Mouse (Mus musculus): ENCODE results near the gene Pgs1.

Pgs1 gene

GRCm38 (mm10) chr11:118060038-118060437 is 73.9 kb downstream of the Pgs1 start:
- DNase-seq: no peak

GRCm38 (mm10) chr11:118067588-118067987 is 81.5 kb downstream of the Pgs1 start:
- DNase-seq: no peak

GRCm38 (mm10) chr11:118068812-118069332 is 82.8 kb downstream of the Pgs1 start:
- DNase-seq: no peak

- no peak for DNase-seq
These were observed 85.3 kb downstream of the Pgs1 start for GRCm38 (mm10) chr11:118071227-118071912.
